Mouse (Mus musculus) heart, adult 2 months (tissue): Measurements from ENCODE around the gene Trub1. TPM values are rescaled to one million over a fixed set of nuclear protein-coding genes. Genes with fewer than 3 reads are reported as not detected.

Experiments used
- DNase-seq, 2 experiments: peaks; one replicate each; pipeline ENCODE4 v3.0.0; 2021
- H3K27ac ChIP-seq: fragments of 200-600 bp; 2 replicates; pipeline ENCODE4 v1.8.1; 2022
- H3K27me3 ChIP-seq: fragments of 200-500 bp; 2 replicates; pipeline ENCODE4 v1.6.1; 2012; ENCODE audit warnings: mild to moderate bottlenecking, low read length, inconsistent platforms, mixed read lengths; ENCODE audit not compliant: control insufficient read depth, insufficient read depth
- H3K36me3 ChIP-seq: fragments of 200-500 bp; 2 replicates; pipeline ENCODE4 v1.6.1; 2012; ENCODE audit warnings: low read length, inconsistent platforms; ENCODE audit not compliant: control insufficient read depth, insufficient read depth
- H3K4me1 ChIP-seq: fragments of 200-500 bp; 2 replicates; pipeline ENCODE4 v1.6.1; 2011; ENCODE audit warnings: low read length; ENCODE audit not compliant: control insufficient read depth, insufficient read depth
- H3K4me3 ChIP-seq: fragments of 200-600 bp; 2 replicates; pipeline ENCODE4 v1.8.1; 2022
- H3K79me2 ChIP-seq: fragments of 200-500 bp; replicated peaks from 2 replicates; pipeline ENCODE4 v1.6.1; 2012; ENCODE audit warnings: mild to moderate bottlenecking, inconsistent platforms, low read length, moderate library complexity, mixed read lengths; ENCODE audit not compliant: control insufficient read depth, insufficient read depth
- H3K9ac ChIP-seq: fragments of 200-500 bp; 2 replicates; pipeline ENCODE4 v1.6.1; 2012; ENCODE audit warnings: low read depth, mild to moderate bottlenecking, control low read depth, inconsistent platforms, low read length, mixed read lengths
- CTCF ChIP-seq: fragments of 200-600 bp; IDR thresholded peaks from 2 replicates; pipeline ENCODE4 v1.8.1; 2022; ENCODE audit warnings: antibody characterized with exemption, mild to moderate bottlenecking, moderate library complexity
- EP300 ChIP-seq: fragments of 200-500 bp; IDR thresholded peaks from 2 replicates; pipeline ENCODE4 v1.6.1; 2011; ENCODE audit warnings: low read depth, low read length, control low read depth; ENCODE audit not compliant: insufficient read depth
- POLR2A ChIP-seq: fragments of 200-500 bp; IDR thresholded peaks from 2 replicates; pipeline ENCODE4 v1.6.1; 2011; ENCODE audit warnings: mild to moderate bottlenecking, low read depth, low read length, control low read depth; ENCODE audit not compliant: insufficient read depth
- WGBS: fragments of 180-500 bp; shearing (Covaris S2); methylation state at CpG from one replicate; pipeline ENCODE4 v1.1.7; 2018; 5-methylcytosine and 5-hydroxymethylcytosine counted together
- intact Hi-C: fragments of 180-260 bp; cut with DNase I; formaldehyde crosslinking; loops from one replicate; pipeline ENCODE4 v1.15.1; 2025
- polyA plus RNA-seq: library from polyadenylated mRNA; depleted of rRNA; stranded (reverse); fragments of >200 nt; gene quantifications from 2 replicates; pipeline ENCODE4 v1.2.3, GENCODE M21; 2012
- total RNA-seq, 2 experiments: library from RNA; stranded (reverse); gene quantifications; 2 replicates each; pipeline ENCODE4 v1.2.3; 2021

Trub1 gene
- total and polyA plus RNA-seq, 3 experiments: 3.0 to 6.4 (median 4.5) TPM

- no peaks in the 10 kb centered on the region for H3K4me1 ChIP-seq
- intact Hi-C loops: no loop called here
- H3K9ac ChIP-seq: no peak overlapping the region
- H3K36me3 ChIP-seq: no peaks in the 10 kb centered on the region
- H3K4me3 ChIP-seq: no peak overlapping the region
- H3K27me3 ChIP-seq: no peaks in the 10 kb centered on the region
- no peaks in the 10 kb centered on the region for H3K79me2 ChIP-seq
- DNase-seq: peak in 1 of 2 experiments; percentile 11
- TF ChIP-seq EP300: no peak
- TF ChIP-seq CTCF: no peak
- TF ChIP-seq POLR2A: no peak
- H3K27ac ChIP-seq: no peak overlapping the region
Measured at GRCm38 (mm10) chr19:57521721-57522120, 69.0 kb downstream of the Trub1 start.

DNA sequence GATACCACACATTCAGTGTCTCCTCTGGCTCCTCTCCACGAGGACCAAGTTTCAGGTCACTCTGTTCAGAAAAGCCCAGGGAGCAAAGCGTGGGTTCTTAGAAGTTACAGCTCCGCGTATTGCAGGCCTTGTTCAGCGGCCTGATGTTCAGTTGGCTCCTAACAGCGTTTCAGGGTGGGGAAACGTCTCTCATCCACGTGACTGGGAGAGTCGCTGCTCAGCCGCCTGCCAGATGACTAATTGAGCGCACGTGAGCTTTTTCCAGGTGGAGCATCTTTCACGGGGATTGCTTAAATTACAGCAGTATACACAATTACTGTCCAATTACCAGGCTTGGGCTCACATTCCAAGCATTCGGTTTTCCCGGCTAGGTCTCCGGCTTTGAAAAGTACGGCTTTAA, 70.7 kb downstream of the Trub1 start:
- TF ChIP-seq POLR2A (no peak), CTCF (no peak), EP300 (no peak)
- Histone ChIP-seq H3K79me2 (no peaks in the 10 kb centered on the region), H3K4me1 (no peaks in the 10 kb centered on the region), H3K27ac (no peak overlapping the region), H3K36me3 (no peaks in the 10 kb centered on the region), H3K9ac (no peak overlapping the region), H3K4me3 (no peak overlapping the region), H3K27me3 (no peaks in the 10 kb centered on the region)
- no peak for DNase-seq
- intact Hi-C loops: no loop called here
- WGBS: 90% methylated on average over 17 of the region's 17 CpGs

- no peaks in the 10 kb centered on the region for H3K4me1 ChIP-seq
- H3K36me3 ChIP-seq: no peaks in the 10 kb centered on the region
- no peak for DNase-seq
- WGBS: 80% methylated on average over 2 of the region's 2 CpGs
- H3K4me3 ChIP-seq: no peak overlapping the region
- H3K79me2 ChIP-seq: no peaks in the 10 kb centered on the region
- no peak overlapping the region for H3K9ac ChIP-seq
- H3K27ac ChIP-seq: no peak overlapping the region
- TF ChIP-seq POLR2A (no peak), CTCF (no peak), EP300 (no peak)
- H3K27me3 ChIP-seq: no peaks in the 10 kb centered on the region
- intact Hi-C loops: no loop called here
Measured at GRCm38 (mm10) chr19:57525693-57526092, 73.0 kb downstream of the Trub1 start.

GRCm38 (mm10) chr19:57530212-57530611, 77.5 kb downstream of the Trub1 start:
- Histone ChIP-seq H3K9ac (no peak overlapping the region), H3K79me2 (no peaks in the 10 kb centered on the region), H3K27me3 (no peaks in the 10 kb centered on the region), H3K36me3 (no peaks in the 10 kb centered on the region), H3K4me3 (no peak overlapping the region), H3K4me1 (no peaks in the 10 kb centered on the region), H3K27ac (no peak overlapping the region)
- intact Hi-C loops: no loop called here
- DNase-seq: no peak
- 63% methylated on average over 4 of the region's 4 CpGs for WGBS
- TF ChIP-seq POLR2A (no peak), EP300 (no peak)

DNA sequence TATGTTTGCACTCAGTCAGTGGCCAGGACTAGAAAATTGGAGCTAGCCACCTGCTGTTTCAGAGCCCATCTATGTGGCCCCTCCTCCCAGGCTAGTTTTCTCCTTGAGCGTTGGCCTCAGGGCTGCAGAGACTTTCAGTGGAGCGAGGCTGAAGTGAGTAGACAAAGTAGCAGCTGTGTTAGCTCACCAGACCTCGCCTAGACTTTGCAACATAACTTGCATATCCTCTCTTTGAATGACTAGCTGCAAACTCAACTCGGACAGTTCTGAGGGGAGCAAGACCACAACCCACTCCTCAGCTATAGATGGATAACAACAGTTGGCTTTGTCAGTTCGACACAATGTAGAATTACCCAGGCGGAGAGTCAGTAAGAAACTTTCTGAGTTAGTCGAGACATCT, 81.5 kb downstream of the Trub1 start:
- Histone ChIP-seq H3K79me2 (no peaks in the 10 kb centered on the region), H3K27ac (no peak overlapping the region), H3K27me3 (no peaks in the 10 kb centered on the region), H3K36me3 (no peaks in the 10 kb centered on the region), H3K9ac (no peak overlapping the region), H3K4me1 (no peaks in the 10 kb centered on the region), H3K4me3 (no peak overlapping the region)
- no peak for TF ChIP-seq POLR2A
- DNase-seq: no peak
- 77% methylated on average over 7 of the region's 7 CpGs for WGBS
- intact Hi-C loops: no loop called here

DNA sequence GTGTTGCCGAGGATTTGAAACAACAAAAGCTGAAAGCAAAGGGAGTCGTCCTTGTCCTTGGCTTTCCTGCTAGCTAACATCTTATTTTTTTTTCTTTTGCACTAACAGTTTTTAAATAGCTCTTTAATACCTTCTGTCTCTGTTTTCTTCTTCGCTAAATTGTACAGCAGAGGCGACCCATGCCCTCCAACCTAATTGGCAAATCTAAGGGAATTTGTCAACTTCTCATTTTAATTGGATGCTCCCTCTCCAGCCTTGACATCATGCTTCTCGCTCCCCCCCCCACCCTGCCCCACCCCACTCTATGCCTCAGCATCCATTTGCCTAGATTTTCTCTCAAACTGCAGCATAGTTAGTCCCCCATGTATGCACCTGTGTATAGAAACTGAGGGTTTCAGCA, 83.8 kb downstream of the Trub1 start:
- intact Hi-C loops: no loop called here
- Histone ChIP-seq H3K4me3 (no peak overlapping the region), H3K4me1 (no peaks in the 10 kb centered on the region), H3K27me3 (no peaks in the 10 kb centered on the region), H3K27ac (no peak overlapping the region), H3K36me3 (no peaks in the 10 kb centered on the region), H3K79me2 (no peaks in the 10 kb centered on the region), H3K9ac (no peak overlapping the region)
- TF ChIP-seq POLR2A (no peak), CTCF (no peak), EP300 (no peak)
- 69% methylated on average over 5 of the region's 5 CpGs for WGBS
- no peak for DNase-seq
